Mouse (Mus musculus): ENCODE measurements around the gene 1810049J17Rik. TPM values are rescaled to one million over a fixed set of nuclear protein-coding genes. Genes with fewer than 3 reads are reported as not detected.

1810049J17Rik gene
- polyA plus RNA-seq (2012; fragmentation: generic; extraction: Trizol), result 10 to 100 TPM in 1 of 2 experiments, under 1 TPM in 1; 0.83 to 13.3 TPM

DNA sequence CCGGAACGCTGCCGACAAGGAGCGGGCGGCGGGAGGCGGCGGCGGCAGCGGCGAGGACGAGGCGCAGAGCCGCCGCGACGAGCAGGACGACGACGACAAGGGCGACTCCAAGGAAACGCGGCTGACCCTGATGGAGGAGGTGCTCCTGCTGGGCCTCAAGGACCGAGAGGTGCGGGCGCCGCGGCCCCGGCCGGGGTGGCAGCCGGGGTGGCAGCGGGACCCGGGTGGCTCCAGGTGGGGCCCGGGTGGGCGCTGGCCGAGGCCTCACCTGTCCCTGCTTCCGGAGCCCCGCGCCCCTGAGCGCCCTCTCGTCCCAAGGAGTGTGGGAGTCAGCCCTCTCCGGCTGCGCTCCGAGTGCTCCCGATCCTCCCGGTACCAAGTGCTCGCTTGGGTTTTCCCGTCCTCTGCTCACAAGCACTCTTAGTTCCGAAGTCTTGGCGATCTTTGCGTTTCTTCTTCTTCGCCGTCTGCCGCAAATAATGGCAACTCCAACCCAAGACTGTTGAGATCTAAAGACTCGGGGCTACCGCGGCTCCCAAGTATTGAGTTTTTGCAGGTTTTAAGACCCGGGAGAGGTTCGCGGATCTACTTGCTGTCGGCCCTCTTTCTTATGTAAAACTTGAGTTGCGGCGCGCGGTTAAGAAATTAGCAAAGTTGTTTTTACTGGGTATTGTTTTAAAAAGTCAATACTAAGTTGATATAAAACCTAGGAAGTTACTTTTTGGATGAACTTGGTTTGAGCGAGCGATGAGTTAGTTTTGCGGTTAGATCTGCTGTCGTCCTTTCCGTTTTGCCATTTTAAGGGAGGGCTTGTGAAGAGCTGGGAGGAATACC, at the start of gene 1810049J17Rik:
1810049J17Rik (minus strand) TSS at position 112 of the 834 bp plus-strand sequence.

DNA sequence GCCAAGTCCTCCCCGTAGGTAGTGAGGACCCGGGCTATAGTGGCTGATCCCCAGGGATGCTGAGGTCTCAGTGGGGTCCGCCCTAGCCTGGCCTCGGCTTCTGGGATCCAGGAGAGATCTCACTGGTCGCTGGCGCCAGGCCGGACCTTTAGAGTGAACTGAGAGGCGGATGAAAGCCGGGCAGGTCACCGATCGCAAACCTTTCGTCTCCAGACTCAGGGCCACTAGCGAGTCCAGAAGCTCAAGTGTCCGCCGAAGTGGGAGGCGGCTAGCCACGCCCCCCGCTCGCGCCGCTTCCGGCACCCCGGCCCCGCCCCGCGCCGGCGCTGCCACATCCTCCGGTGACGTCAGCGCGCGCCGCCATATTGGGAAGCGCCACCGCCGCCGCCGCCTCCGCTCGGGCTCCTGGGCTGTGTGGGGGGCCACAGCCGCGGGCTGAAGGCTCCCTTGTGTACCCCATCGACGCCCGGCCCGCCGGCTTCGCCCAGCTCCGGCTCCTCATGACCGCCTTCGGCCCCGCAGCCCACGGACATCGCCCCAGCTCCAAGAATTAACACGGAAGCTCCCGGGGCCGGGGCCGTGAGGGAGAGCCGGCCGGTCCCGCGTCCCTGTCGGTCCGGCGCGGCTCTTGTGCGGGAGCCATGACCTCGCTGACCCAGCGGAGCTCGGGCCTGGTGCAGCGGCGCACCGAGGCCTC, 460 bp downstream of the 1810049J17Rik start, which contains the start of gene Golph3:
Golph3 (plus strand) TSS at position 360 of the 697 bp plus-strand sequence.

Other genes starting within 250 kb of the 1810049J17Rik start
- 10 to 100 TPM in 1 of 2 experiments, 1 to 10 TPM in 1; 1.2 to 19.6 TPM for gene Zfr, start 204.1 kb downstream of the 1810049J17Rik start, polyA plus RNA-seq (2012; fragmentation: generic; extraction: Trizol)
- gene Mtmr12, start 116.9 kb downstream of the 1810049J17Rik start, polyA plus RNA-seq (2012; fragmentation: generic; extraction: Trizol), result 10 to 100 TPM in 1 of 2 experiments, under 1 TPM in 1; 0.64 to 10.6 TPM
- gene Golph3, start 449 bp downstream of the 1810049J17Rik start, polyA plus RNA-seq (2012; fragmentation: generic; extraction: Trizol), result 10 to 100 TPM in 1 of 2 experiments, 1 to 10 TPM in 1; 4.8 to 29.2 TPM

All from C3H10T1/2 (cell line).